Mouse (Mus musculus) kidney, adult 2 months (tissue): ENCODE data around the gene 1700066M21Rik. TPM values are rescaled to one million over a fixed set of nuclear protein-coding genes. Genes with fewer than 3 reads are reported as not detected.
A peak's percentile ranks its signal among the peaks of the same experiment; 100 is the strongest.

Source experiments
- DNase-seq: peaks from one replicate; pipeline ENCODE4 v3.0.0; 2021
- H3K27ac ChIP-seq: fragments of 200-500 bp; 2 replicates; pipeline ENCODE4 v1.5.1; 2012; ENCODE audit warnings: low read depth, low read length, control low read depth, inconsistent platforms; ENCODE audit not compliant: insufficient read depth
- H3K27me3 ChIP-seq: fragments of 200-500 bp; replicated peaks from 2 replicates; pipeline ENCODE4 v1.6.1; 2012; ENCODE audit warnings: mild to moderate bottlenecking, moderate library complexity, low read length, inconsistent platforms; ENCODE audit not compliant: control insufficient read depth, insufficient read depth
- H3K36me3 ChIP-seq: fragments of 200-500 bp; 2 replicates; pipeline ENCODE4 v1.6.1; 2012; ENCODE audit warnings: mild to moderate bottlenecking, moderate library complexity, low read length, inconsistent platforms; ENCODE audit not compliant: control insufficient read depth, insufficient read depth
- H3K4me1 ChIP-seq: fragments of 200-500 bp; 2 replicates; pipeline ENCODE4 v1.6.1; 2011; ENCODE audit warnings: low read length; ENCODE audit not compliant: control insufficient read depth, insufficient read depth
- H3K4me3 ChIP-seq: fragments of 200-500 bp; 2 replicates; pipeline ENCODE4 v1.5.1; 2011; ENCODE audit warnings: mild to moderate bottlenecking, low read depth, low read length, control low read depth; ENCODE audit not compliant: insufficient read depth
- CTCF ChIP-seq: fragments of 200-500 bp; conservative IDR thresholded peaks from 2 replicates; pipeline ENCODE4 v1.5.1; 2011; ENCODE audit warnings: low read depth, mild to moderate bottlenecking, control low read depth, low read length, moderate library complexity, mixed read lengths; ENCODE audit not compliant: insufficient read depth, insufficient read length
- POLR2A ChIP-seq: fragments of 200-500 bp; IDR thresholded peaks from one replicate; pipeline ENCODE4 v1.6.1; 2011; ENCODE audit warnings: low read depth, low read length, control low read depth
- WGBS: fragments of 180-500 bp; shearing (Covaris S2); methylation state at CpG from one replicate; pipeline ENCODE4 v1.1.7; 2018; 5-methylcytosine and 5-hydroxymethylcytosine counted together
- polyA plus RNA-seq: library from polyadenylated mRNA; depleted of rRNA; stranded (reverse); fragments of >200 nt; gene quantifications from 2 replicates; pipeline ENCODE4 v1.2.3, GENCODE M21; 2012; rRNA removed

1700066M21Rik gene
- 2.8 and 15.2 TPM in 2 replicates for polyA plus RNA-seq

- Histone ChIP-seq H3K27me3 (no peaks in the 10 kb centered on the region), H3K4me3 (peak within 1 kb of the TSS; percentile 87), H3K27ac (0 out of 2 replicates have a peak within 1 kb of the TSS, but pooled peaks have one; percentile 27), H3K36me3 (no peaks in the 10 kb centered on the region), H3K4me1 (peaks cover 7% of the 10 kb centered on the region; the same call in 1 of the 2 replicates)
- TF ChIP-seq CTCF (no peak), POLR2A (peak; percentile 51)
- peak; percentile 96 for DNase-seq
- WGBS, result under 1% methylated on average over 81 of the region's 81 CpGs
These were observed at the start of gene 1700066M21Rik for GRCm38 (mm10) chr1:57377376-57378341. Gene 1700066M21Rik (plus strand): TSS chr1:57377620.

DNA sequence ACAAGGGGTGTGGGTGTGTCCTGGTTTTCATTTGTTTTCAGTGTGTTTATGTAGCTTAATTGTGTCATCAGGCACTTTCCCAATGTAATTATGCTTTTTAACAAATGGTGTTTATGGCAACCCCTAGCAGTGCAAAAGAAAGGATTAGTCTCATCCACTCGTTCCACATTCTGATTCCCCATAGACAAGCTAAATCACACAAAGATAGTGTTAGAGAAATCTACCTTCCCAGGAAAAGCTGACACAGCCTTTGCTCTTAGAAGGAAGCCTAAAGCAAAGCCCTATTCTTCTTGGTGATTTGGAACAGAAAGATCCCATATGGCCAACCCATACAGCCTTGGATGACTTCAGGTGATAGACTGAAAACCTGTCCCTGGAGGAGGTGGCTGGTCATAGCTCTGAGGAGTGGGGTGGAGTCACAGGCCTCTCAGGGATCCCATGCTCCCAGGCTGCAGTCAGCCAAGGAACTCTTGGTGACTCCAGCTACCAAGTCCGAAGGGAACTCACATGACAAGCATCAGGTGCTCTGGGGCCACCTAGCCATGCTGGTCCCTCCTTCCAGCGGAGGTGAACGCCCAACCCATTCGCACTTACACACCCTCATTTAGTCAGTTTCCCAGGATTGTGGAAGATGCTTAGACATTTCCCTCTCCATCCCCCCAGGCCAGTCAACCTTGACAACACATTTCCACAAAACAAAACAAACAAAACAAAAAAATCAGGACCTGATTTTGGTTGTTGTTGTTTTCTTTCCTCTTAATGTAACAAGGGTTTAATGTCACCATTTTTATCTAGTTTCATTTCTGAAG is 47.9 kb upstream of the 1700066M21Rik start:
- DNase-seq, result no peak
- no peaks in the 10 kb centered on the region for H3K4me1 ChIP-seq
- TF ChIP-seq CTCF, result no peak
- TF ChIP-seq POLR2A, result no peak
- no peak overlapping the region for H3K4me3 ChIP-seq
- no peaks in the 10 kb centered on the region for H3K36me3 ChIP-seq
- H3K27me3 ChIP-seq, result no peaks in the 10 kb centered on the region
- no peak overlapping the region for H3K27ac ChIP-seq
- 80% methylated on average over 5 of the region's 5 CpGs for WGBS

- Histone ChIP-seq H3K4me3 (no peak overlapping the region), H3K27me3 (no peaks in the 10 kb centered on the region), H3K27ac (no peak overlapping the region), H3K4me1 (no peaks in the 10 kb centered on the region), H3K36me3 (no peaks in the 10 kb centered on the region)
- no peak for DNase-seq
- TF ChIP-seq POLR2A, result no peak
- no peak for TF ChIP-seq CTCF
- 72% methylated on average over 6 of the region's 6 CpGs for WGBS
These were observed 47.2 kb upstream of the 1700066M21Rik start for GRCm38 (mm10) chr1:57330228-57330627.

DNA sequence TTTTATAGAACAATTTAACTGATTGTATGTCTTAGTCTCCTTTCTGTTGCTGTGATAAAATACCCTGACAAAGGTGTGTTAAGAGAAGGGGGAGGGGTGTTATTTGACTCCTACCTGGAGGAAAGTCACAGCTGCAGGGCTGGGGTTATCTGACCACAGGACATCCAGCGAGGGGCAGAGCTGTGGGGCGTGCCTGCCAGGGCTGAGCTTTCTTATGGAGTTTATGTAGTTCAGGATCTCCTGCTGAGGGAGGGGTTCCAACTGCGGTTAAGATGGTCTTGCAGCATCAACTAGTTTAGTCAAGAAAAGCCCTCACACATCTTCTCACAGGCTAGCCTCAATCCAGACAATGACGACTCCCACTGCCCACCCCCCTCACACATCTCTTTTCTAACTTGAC is 45.4 kb upstream of the 1700066M21Rik start:
- Histone ChIP-seq H3K27ac (no peak overlapping the region), H3K27me3 (no peaks in the 10 kb centered on the region), H3K4me1 (no peaks in the 10 kb centered on the region), H3K36me3 (no peaks in the 10 kb centered on the region), H3K4me3 (no peak overlapping the region)
- DNase-seq, result no peak
- TF ChIP-seq POLR2A, result no peak
- TF ChIP-seq CTCF, result no peak
- 28% methylated on average over 4 of the region's 4 CpGs for WGBS

DNA sequence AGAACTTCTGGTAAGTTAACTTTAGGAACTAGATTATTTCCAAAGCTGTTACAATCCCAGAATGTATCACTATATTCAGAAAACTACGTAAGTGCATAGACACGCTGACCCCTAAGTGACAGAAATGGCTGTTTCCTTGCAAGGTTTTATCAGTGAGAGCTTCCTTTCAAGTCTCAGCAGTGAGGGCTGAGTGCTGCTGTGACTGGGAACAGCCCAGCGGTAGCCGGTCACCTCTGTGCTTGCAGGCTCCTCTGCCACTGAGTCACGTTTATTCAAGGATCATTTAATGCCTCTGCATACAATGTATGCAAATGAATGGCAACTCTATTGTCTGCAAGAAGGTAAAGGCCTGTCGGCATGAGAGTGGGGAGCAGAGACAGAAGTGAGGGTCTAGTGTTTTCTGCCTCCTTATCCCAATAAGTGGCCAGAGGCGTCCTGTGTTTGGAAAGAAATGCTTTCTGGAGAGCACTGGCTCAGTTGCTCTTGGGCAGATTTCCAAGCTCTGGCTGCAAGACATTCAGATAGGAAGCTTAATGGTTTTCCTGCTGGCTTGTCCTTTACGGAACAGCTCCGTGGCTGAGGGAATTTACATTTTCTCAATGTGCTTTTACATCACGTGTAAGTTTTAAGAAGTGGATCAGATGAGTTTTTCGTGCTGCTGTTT is 43.7 kb upstream of the 1700066M21Rik start:
- 39% methylated on average over 11 of the region's 11 CpGs for WGBS
- TF ChIP-seq CTCF (no peak), POLR2A (no peak)
- Histone ChIP-seq H3K36me3 (no peaks in the 10 kb centered on the region), H3K27me3 (no peaks in the 10 kb centered on the region), H3K4me3 (no peak overlapping the region), H3K4me1 (no peaks in the 10 kb centered on the region), H3K27ac (no peak overlapping the region)
- peak; percentile 17 for DNase-seq

GRCm38 (mm10) chr1:57335200-57335599 is 42.2 kb upstream of the 1700066M21Rik start:
- no peak overlapping the region for H3K27ac ChIP-seq
- TF ChIP-seq CTCF, result no peak
- no peak for TF ChIP-seq POLR2A
- DNase-seq, result no peak
- 53% methylated on average over 5 of the region's 5 CpGs for WGBS
- H3K4me1 ChIP-seq, result no peaks in the 10 kb centered on the region
- no peaks in the 10 kb centered on the region for H3K27me3 ChIP-seq
- H3K36me3 ChIP-seq, result no peaks in the 10 kb centered on the region
- no peak overlapping the region for H3K4me3 ChIP-seq
